Mouse (Mus musculus): ENCODE results near the gene Pi4k2b. TPM values are rescaled to one million over a fixed set of nuclear protein-coding genes. Genes with fewer than 3 reads are reported as not detected.

Gene Pi4k2b
- polyA plus RNA-seq, 1 experiment from 2014 or later: 18.4 TPM

DNA sequence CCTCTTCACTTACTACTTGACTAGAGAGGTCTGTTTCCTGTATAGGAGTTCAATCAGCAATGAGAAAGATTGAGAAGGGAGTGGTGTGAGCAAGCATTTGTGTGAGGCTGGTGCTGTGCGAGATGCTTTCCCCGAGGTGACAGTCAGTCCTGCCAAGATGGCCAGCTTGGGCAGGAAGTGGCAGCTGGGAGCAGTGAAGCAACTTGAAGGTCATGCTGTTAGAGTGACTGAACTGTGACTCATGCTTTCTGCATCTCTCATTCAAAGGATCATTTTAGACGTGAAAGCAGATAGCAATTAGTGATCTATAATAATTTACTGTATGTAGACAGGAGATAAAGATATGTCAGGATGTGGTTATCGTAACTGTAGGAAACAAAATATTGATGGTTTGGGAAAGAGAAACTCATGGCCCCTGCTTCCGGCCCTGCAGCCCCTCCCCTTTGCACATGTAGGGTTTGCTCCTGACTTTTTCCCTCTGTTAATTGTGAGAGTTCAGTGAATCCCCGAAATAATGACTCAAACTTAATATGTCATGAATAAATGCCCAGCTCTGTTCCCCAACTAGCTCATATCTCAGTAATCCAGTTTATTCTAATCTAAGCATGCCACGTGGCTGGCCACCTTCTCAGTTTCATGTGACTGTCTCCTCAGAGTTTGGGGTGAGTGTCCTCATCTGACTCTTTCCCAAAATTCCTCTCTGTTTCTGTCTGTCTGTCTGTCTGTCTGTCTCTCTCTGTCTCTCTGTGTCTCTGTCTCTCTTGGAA, 45.4 kb downstream of the Pi4k2b start:
- Histone ChIP-seq H3K4me3 (ENCODE audit: low read depth, low read length) (no peak overlapping the region), H3K27ac (ENCODE audit: low read depth) (no peak overlapping the region), H3K36me3 (replicated peaks; ENCODE audit: insufficient read depth, low read length) (0 out of 2 replicates have a peak, but pooled peaks cover 2% of the 10 kb centered on the region), H3K27me3 (ENCODE audit: insufficient read depth, low read length) (no peaks in the 10 kb centered on the region), H3K9ac (replicated peaks) (no peak overlapping the region), H3K4me2 (ENCODE audit: low read depth, low read length) (no peak overlapping the region), H3K9me3 (ENCODE audit: low read length) (no peaks in the 10 kb centered on the region), H3K4me1 (ENCODE audit: insufficient read depth) (peaks cover 3% of the 10 kb centered on the region)
- ATAC-seq: no peak
- 49% methylated on average over 7 of the region's 7 CpGs for WGBS (ENCODE audit: insufficient replicate concordance)
- TF ChIP-seq EP300 (IDR thresholded peaks at IDR 0.05; ENCODE audit: low read depth): no peak
- no peak for DNase-seq

DNA sequence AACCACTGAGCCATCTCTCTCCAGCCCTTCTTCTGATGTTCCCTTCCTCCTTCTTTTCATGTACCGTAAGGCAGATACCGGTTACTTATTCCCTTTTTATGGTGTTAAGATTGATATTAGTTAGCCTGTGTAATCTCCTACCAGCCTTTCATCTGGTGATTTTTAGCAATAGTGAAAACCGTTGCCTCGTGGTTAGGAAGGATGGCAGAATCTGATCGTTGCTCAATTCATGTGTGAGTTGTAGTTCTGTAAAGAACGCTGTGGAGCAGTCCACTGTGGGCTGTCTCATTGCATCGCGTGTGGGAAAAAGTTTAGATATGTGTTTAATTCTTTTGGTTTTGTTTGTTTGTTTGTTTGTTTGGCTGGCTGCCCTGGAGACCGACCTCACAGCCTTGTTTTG, 51.9 kb downstream of the Pi4k2b start:
- Histone ChIP-seq H3K36me3 (replicated peaks; ENCODE audit: insufficient read depth, low read length) (peaks cover 21% of the 10 kb centered on the region), H3K4me1 (ENCODE audit: insufficient read depth) (no peaks in the 10 kb centered on the region)
- WGBS (ENCODE audit: insufficient replicate concordance): 69% methylated on average over 9 of the region's 9 CpGs

GRCm38 (mm10) chr5:52794109-52794508, 52.7 kb downstream of the Pi4k2b start:
- no peak overlapping the region for H3K4me3 ChIP-seq (ENCODE audit: low read depth, low read length)
- H3K9me3 ChIP-seq (ENCODE audit: low read length): no peaks in the 10 kb centered on the region
- DNase-seq (no peak), ATAC-seq (no peak)
- no peaks in the 10 kb centered on the region for H3K4me1 ChIP-seq (ENCODE audit: insufficient read depth)
- 82% methylated on average over 9 of the region's 9 CpGs for WGBS (ENCODE audit: insufficient replicate concordance)
- no peaks in the 10 kb centered on the region for H3K27me3 ChIP-seq (ENCODE audit: insufficient read depth, low read length)
- no peak overlapping the region for H3K4me2 ChIP-seq (ENCODE audit: low read depth, low read length)
- TF ChIP-seq EP300 (IDR thresholded peaks at IDR 0.05; ENCODE audit: low read depth): no peak
- TF ChIP-seq CTCF (IDR thresholded peaks at IDR 0.05; ENCODE audit: low read depth): no peak
- H3K9ac ChIP-seq (replicated peaks): no peak overlapping the region
- peaks cover 21% of the 10 kb centered on the region for H3K36me3 ChIP-seq (replicated peaks; ENCODE audit: insufficient read depth, low read length)
- no peak overlapping the region for H3K27ac ChIP-seq (ENCODE audit: low read depth)

More for the DNA sequence above, 51.9 kb downstream of the Pi4k2b start:
- Histone ChIP-seq H3K27ac (ENCODE audit: low read depth) (no peak overlapping the region), H3K9me3 (ENCODE audit: low read length) (no peaks in the 10 kb centered on the region), H3K9ac (replicated peaks) (no peak overlapping the region), H3K27me3 (ENCODE audit: insufficient read depth, low read length) (no peaks in the 10 kb centered on the region), H3K4me3 (ENCODE audit: low read depth, low read length) (no peak overlapping the region), H3K4me2 (ENCODE audit: low read depth, low read length) (no peak overlapping the region)
- TF ChIP-seq EP300 (IDR thresholded peaks at IDR 0.05; ENCODE audit: low read depth): no peak
- no peak for TF ChIP-seq CTCF (IDR thresholded peaks at IDR 0.05; ENCODE audit: low read depth)
- DNase-seq: no peak
- no peak for ATAC-seq

GRCm38 (mm10) chr5:52799274-52799985, 58.1 kb downstream of the Pi4k2b start:
- H3K36me3 ChIP-seq (replicated peaks; ENCODE audit: insufficient read depth, low read length): peaks cover 21% of the 10 kb centered on the region
- WGBS (ENCODE audit: insufficient replicate concordance): 89% methylated on average over 12 of the region's 12 CpGs
- ATAC-seq: no peak

GRCm38 (mm10) chr5:52805801-52806200, 64.4 kb downstream of the Pi4k2b start:
- TF ChIP-seq CTCF (IDR thresholded peaks at IDR 0.05; ENCODE audit: low read depth) (no peak), EP300 (IDR thresholded peaks at IDR 0.05; ENCODE audit: low read depth) (no peak)
- ATAC-seq (no peak), DNase-seq (no peak)
- H3K4me3 ChIP-seq (ENCODE audit: low read depth, low read length): no peak overlapping the region
- H3K9ac ChIP-seq (replicated peaks): no peak overlapping the region
- H3K4me2 ChIP-seq (ENCODE audit: low read depth, low read length): no peak overlapping the region
- H3K27me3 ChIP-seq (ENCODE audit: insufficient read depth, low read length): no peaks in the 10 kb centered on the region
- WGBS (ENCODE audit: insufficient replicate concordance): 73% methylated on average over 4 of the region's 4 CpGs
- H3K4me1 ChIP-seq (ENCODE audit: insufficient read depth): no peaks in the 10 kb centered on the region
- peaks cover 15% of the 10 kb centered on the region; the same call in 1 of the 2 replicates for H3K36me3 ChIP-seq (replicated peaks; ENCODE audit: insufficient read depth, low read length)
- no peak overlapping the region for H3K27ac ChIP-seq (ENCODE audit: low read depth)
- H3K9me3 ChIP-seq (ENCODE audit: low read length): no peaks in the 10 kb centered on the region

More at GRCm38 (mm10) chr5:52799274-52799985, 58.1 kb downstream of the Pi4k2b start:
- H3K27ac ChIP-seq (ENCODE audit: low read depth): no peak overlapping the region
- H3K4me1 ChIP-seq (ENCODE audit: insufficient read depth): no peaks in the 10 kb centered on the region
- H3K9me3 ChIP-seq (ENCODE audit: low read length): no peaks in the 10 kb centered on the region
- H3K4me2 ChIP-seq (ENCODE audit: low read depth, low read length): no peak overlapping the region
- DNase-seq: no peak
- TF ChIP-seq EP300 (IDR thresholded peaks at IDR 0.05; ENCODE audit: low read depth): no peak
- TF ChIP-seq CTCF (IDR thresholded peaks at IDR 0.05; ENCODE audit: low read depth): no peak
- H3K4me3 ChIP-seq (ENCODE audit: low read depth, low read length): no peak overlapping the region
- H3K27me3 ChIP-seq (ENCODE audit: insufficient read depth, low read length): no peaks in the 10 kb centered on the region
- H3K9ac ChIP-seq (replicated peaks): no peak overlapping the region

GRCm38 (mm10) chr5:52806349-52806748, 65.0 kb downstream of the Pi4k2b start:
- Histone ChIP-seq H3K4me3 (ENCODE audit: low read depth, low read length) (no peak overlapping the region), H3K36me3 (replicated peaks; ENCODE audit: insufficient read depth, low read length) (peaks cover 15% of the 10 kb centered on the region; the same call in 1 of the 2 replicates), H3K27ac (ENCODE audit: low read depth) (no peak overlapping the region), H3K9ac (replicated peaks) (no peak overlapping the region), H3K9me3 (ENCODE audit: low read length) (no peaks in the 10 kb centered on the region), H3K4me1 (ENCODE audit: insufficient read depth) (no peaks in the 10 kb centered on the region), H3K27me3 (ENCODE audit: insufficient read depth, low read length) (no peaks in the 10 kb centered on the region), H3K4me2 (ENCODE audit: low read depth, low read length) (no peak overlapping the region)
- 78% methylated on average over 8 of the region's 8 CpGs for WGBS (ENCODE audit: insufficient replicate concordance)
- DNase-seq (no peak), ATAC-seq (no peak)
- no peak for TF ChIP-seq EP300 (IDR thresholded peaks at IDR 0.05; ENCODE audit: low read depth)
- TF ChIP-seq CTCF (IDR thresholded peaks at IDR 0.05; ENCODE audit: low read depth): no peak

Data from liver, postnatal 0 days (tissue).